Mouse (Mus musculus) subcutaneous adipose tissue, adult 2 months (tissue): ENCODE results near the gene Vgll4. TPM values are rescaled to one million over a fixed set of nuclear protein-coding genes. Genes with fewer than 3 reads are reported as not detected.

Source experiments
- polyA plus RNA-seq: library from polyadenylated mRNA; depleted of rRNA; stranded (reverse); fragments of >200 nt; gene quantifications from 2 replicates; pipeline ENCODE4 v1.2.3, GENCODE M21; 2012; ENCODE audit warnings: low replicate concordance; rRNA removed

Gene Vgll4
- polyA plus RNA-seq, result 62.4 and 73.5 TPM in 2 replicates

DNA sequence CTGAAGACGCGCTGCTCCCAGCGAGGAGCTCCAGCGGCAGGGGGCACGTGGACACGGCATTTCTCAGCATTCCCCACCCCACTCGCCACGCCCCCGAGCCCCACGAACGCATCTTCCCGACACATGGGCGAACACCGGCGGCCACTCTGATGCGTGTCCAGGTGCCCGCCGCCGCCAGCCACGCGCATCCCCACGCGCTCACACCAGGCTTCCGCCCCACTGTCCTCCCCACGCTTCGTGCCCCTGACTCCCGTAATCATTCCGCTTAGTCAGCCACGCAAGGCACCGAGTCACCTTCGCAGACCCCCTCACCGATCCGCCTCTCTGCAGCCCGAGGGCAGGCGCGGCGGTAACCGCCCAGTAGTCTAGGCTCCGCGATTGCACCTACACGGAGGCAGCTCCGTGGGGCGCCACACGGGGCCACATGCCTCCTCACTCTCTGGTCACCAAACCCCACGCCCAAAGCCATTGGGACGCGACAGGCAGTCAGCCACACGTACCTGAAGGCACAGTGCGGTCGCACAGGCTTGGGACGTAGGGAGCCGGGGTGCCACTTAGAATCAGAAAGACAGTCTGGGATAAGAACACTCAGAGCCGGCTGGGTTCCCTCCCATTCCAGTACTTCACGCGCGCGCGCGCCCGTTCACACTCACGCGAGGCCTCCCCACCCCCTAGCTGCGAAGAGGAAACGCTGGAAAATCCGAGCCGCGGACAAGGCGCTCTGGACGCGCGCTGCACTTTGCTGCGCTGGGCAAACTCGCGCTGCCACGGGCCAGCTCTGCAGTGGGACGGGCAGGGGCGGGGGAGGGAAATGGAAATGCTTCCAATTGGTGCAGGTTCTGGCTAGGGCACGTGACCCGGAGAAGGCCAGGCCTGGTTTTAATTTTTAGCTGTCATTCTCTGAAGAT is at the start of gene Vgll4:
Gene Vgll4, minus strand, starts transcription at position 782 of the 908 bp plus-strand sequence.

Other genes with a start within 250 kb of the Vgll4 start
- 20.5 and 28.3 TPM in 2 replicates for gene Tamm41, start 67.9 kb upstream of the Vgll4 start, polyA plus RNA-seq
- gene Syn2, start 164.9 kb upstream of the Vgll4 start, polyA plus RNA-seq, result 10.2 and 11.0 TPM in 2 replicates